Mouse (Mus musculus): Measurements from ENCODE around the gene Tat.

Gene Tat

GRCm38 (mm10) chr8:109990224-109990623, at the start of gene Tat:
Gene Tat, plus strand, starts transcription at chr8:109990437.
- no peak for DNase-seq

- no peak for DNase-seq
Measured at GRCm38 (mm10) chr8:109941606-109942360, 48.5 kb upstream of the Tat start.

- no peak for DNase-seq
Measured at GRCm38 (mm10) chr8:109945153-109945632, 45.0 kb upstream of the Tat start.

GRCm38 (mm10) chr8:109945694-109946093, 44.5 kb upstream of the Tat start:
- DNase-seq = no peak

DNA sequence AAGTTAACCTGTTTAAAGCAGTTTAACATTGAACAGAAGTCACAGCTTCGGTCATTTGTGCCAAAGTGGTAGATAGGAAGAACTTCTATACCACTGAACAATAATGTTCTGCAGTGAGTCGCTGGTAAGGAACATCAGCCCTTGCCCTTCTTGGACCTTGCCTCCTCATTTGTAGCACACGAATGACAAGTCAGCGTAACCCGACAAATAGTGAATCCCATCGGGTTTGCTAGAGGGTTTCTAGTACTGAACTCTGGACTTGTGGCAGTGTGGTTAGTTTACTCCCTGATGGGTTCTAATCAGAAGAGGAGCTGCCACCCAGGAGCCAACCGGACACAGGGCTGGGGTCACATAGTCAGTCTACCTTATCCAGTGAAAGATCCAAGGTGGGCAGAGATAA, 44.0 kb upstream of the Tat start:
- no peak for DNase-seq

DNA sequence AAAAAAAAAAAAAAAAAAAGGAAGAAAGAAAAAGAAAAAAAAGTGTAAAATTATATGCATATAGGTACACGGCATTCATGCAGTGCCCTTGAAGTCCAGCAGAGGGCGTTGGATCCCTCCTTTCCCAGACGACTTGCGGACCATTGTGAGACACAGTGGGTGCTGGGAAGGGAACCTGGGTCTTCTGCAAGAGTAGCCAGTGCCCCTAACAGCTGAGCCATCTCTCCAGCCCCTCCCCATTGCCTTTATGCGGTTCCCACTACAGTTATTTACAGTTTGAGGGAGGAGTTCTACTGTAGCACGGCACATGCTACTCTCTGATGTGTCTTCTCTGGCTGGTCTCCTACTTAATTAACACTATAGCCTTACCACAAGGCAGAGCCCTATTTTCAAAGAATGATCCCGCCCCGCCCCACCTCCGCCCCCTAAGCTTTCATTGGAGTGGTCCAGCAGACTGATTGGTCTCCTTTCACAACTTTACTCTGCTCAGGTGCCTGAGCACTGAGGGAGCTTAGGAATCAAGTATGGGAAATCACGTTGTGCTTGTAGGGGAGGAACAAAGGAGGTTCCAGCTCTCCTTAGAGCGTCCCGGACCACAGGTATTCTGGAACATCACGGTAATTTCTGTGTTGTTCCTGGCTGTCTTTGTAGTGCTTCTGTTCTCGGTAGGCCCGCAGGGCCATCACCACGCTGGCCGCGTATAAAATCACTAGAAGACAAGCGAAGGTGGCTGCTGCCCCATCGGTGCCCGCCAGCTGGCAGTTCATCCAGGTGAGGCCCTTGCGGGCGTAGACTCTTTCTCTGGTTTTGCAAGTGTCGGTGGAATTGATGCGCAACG, 42.6 kb upstream of the Tat start:
- DNase-seq = no peak

GRCm38 (mm10) chr8:109948285-109948564, 42.0 kb upstream of the Tat start:
- DNase-seq = no peak

DNA sequence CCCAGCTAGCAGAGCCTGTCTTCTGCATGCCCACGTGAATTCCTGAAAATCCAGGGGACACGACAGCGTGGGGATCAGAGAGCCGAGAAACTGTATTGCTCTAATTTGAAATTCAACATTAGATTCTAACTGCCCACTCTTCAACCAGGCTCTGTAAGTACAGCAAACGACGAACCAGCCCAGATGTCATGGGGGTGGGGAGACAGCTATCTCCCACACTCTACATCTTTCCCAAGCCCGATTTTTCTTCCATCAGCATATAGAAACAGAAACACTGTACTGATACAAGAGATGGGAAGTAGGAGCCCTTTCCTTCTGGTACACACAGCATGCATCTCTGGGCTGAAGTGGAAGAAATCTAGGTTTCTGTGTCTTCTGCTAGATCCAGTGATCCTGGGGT, 38.1 kb upstream of the Tat start:
- DNase-seq = no peak

GRCm38 (mm10) chr8:109954486-109954948, 35.7 kb upstream of the Tat start:
- no peak for DNase-seq

GRCm38 (mm10) chr8:109957167-109958028, 32.8 kb upstream of the Tat start:
- DNase-seq = no peak

- no peak for DNase-seq
Measured at GRCm38 (mm10) chr8:109958036-109958655, 32.1 kb upstream of the Tat start.

- DNase-seq = no peak
Measured at GRCm38 (mm10) chr8:109959112-109959511, 31.1 kb upstream of the Tat start.

- peak in 1 of 2 experiments; percentile 5 for DNase-seq
Measured at GRCm38 (mm10) chr8:109961693-109962367, 28.4 kb upstream of the Tat start, which contains the start of gene Marveld3. Gene Marveld3, minus strand, starts transcription at chr8:109962203.

- DNase-seq = no peak
Measured at GRCm38 (mm10) chr8:109962896-109963295, 27.3 kb upstream of the Tat start.

DNA sequence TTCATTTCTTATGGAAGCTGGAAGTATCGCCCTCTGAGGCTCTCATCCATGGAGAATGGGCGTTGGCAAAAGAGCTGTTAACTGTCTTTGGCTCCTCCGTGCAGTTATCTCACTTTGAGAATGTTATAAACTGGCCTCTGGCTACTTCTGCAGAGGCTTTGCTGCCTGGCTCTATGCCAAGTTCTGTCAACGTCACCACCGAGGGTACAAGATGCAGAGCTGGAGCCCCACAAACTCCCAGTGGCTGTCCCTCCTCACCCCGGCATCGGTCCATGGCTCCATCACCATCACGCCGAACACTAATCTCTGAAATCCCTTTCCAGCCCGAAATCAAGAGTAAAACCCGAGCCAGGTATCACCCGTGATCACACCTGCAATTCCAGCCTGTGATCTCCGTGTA, 26.8 kb upstream of the Tat start:
- DNase-seq = no peak

DNA sequence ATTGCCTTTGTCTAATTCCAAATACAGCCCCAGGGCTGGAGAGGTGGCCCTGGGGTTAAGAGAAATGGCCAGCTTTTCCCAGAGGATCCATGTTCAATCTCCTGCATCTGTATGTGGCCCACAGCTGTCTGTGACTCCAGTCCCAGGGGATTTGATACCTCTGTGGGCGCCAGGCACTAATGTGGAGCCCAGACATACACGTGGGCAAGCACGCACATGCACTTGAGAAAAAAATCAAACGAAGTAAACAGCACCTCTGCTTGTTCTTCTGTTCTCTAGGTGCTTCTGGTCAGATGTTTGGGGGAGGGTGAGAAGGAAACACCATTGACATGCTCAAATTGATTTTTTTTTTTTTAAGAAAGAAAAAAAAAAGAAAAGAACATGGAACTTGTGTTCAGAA, 26.1 kb upstream of the Tat start:
- DNase-seq = no peak

DNA sequence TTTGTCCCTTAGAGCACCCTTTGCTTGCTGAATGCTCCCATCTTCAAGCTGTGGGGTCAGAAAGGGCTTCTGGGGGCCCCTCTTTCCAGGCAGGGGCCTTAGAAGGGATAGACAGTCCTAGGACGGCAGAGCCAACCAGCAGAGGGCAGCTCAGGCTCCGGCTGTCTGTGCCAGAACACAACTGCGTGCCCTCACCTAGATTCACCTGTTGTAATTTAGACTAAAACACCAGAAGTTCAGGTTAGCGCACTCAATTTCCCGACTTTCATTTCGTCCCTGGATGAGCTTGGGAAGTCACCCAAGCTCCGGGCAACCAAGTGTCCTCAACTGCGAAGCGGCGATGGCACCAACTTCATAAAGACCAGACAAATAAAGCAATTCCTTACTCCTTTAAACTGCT, 21.4 kb upstream of the Tat start:
- DNase-seq = no peak

DNA sequence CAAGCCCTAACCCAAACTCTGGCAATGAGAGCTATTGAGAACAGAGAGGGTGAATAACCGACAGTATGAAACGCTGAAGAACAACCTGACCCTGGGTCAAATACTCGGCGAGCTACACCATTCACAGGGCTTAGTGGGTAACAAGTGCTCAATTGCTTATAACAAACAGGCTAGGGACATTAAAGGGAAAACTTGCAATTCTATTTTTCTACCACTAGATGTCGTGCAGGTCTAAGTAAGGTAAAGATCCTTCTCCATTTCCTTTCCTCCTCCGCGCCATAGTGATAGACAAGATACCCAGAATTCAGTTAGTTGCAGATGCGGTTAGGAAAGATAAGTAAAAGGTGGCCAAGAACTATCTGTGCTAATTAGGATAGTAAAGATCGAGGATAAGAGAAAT, 19.9 kb upstream of the Tat start:
- DNase-seq = no peak

GRCm38 (mm10) chr8:109972901-109973300, 17.3 kb upstream of the Tat start:
- no peak for DNase-seq

DNA sequence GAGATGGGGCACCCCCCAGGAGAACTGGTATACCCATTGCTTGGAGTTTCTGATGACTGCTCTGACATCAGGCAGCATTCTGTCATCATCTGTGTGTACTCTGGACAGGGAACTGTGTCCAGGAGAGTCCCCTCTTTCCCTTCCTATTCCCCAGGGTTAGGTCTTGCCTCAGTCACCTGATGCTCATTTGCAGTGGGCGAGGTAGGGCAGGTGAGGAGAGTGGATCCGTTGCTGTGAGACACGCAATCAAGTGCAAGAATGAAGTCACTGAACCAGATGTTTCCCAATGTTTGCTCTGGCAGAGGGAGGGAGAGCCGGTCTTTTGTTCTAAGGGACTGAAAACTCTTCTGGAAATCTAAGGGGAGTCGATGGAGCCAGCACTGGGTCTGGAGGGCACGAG, 10.9 kb upstream of the Tat start:
- DNase-seq = no peak

DNA sequence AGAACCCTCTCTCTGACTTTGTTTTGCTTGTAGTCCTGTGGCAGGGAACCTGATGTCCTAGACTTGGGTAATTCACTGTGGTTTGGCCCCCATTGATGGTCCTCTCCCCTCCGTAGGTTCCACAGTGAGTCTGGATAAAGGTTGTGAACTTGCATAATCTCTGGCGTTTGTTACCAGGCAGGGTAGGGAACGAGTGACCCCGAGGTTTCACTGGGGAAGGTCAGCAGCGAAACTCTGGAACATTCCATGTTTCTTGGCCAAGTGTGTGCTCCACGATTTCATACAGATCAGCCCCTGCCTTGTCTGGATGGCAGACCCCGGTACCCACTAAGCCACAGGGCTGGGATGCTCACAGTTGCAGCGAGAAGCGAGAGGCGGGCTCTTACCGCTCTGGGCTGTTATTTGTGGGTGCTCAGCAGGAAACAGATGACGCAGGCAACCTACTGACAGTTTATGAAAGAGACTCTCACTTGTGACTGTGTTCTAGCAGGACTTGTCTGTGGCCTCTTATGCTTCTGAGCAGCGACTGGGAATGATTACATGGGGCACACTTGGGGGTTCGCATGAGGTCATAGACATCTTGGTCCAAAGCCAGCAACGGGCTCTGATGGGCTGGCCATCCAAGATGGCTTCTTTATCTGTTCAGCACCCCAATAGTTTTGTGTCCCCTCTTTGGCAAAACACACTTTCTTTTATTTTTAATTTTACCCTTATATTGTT, 7.7 kb upstream of the Tat start:
- no peak for DNase-seq
